Mouse (Mus musculus) cerebellum, adult 2 months (tissue): ENCODE results near the gene A130010J15Rik. TPM values are rescaled to one million over a fixed set of nuclear protein-coding genes. Genes with fewer than 3 reads are reported as not detected.
A peak's percentile ranks its signal among the peaks of the same experiment; 100 is the strongest.

Experiments used
- DNase-seq, 2 experiments: peaks; one replicate each; pipeline ENCODE4 v3.0.0; 2021
- H3K27ac ChIP-seq: fragments of 200-500 bp; 2 replicates; pipeline ENCODE4 v1.5.1; 2012; ENCODE audit warnings: low read length, control low read depth, inconsistent platforms; ENCODE audit not compliant: insufficient read depth
- H3K27me3 ChIP-seq: fragments of 200-500 bp; 2 replicates; pipeline ENCODE4 v1.6.1; 2012; ENCODE audit warnings: inconsistent platforms, mild to moderate bottlenecking, low read length, moderate library complexity; ENCODE audit not compliant: control insufficient read depth, insufficient read depth
- H3K4me1 ChIP-seq: fragments of 200-500 bp; 2 replicates; pipeline ENCODE4 v1.6.1; 2011; ENCODE audit warnings: low read length; ENCODE audit not compliant: control insufficient read depth, insufficient read depth
- H3K4me3 ChIP-seq: fragments of 200-500 bp; replicated peaks from 2 replicates; pipeline ENCODE3; 2011; ENCODE audit warnings: mild to moderate bottlenecking, low read depth, low read length, control low read depth; ENCODE audit not compliant: insufficient read depth
- CTCF ChIP-seq: fragments of 200-500 bp; IDR thresholded peaks from 2 replicates; pipeline ENCODE4 v1.5.1; 2011; ENCODE audit warnings: low read depth, mild to moderate bottlenecking, control low read depth, low read length, moderate library complexity, borderline replicate concordance; ENCODE audit not compliant: insufficient read depth
- POLR2A ChIP-seq: fragments of 200-500 bp; IDR thresholded peaks from 2 replicates; pipeline ENCODE4 v1.6.1; 2011; ENCODE audit warnings: low read length, control low read depth, borderline replicate concordance; ENCODE audit not compliant: insufficient read depth
- WGBS: fragments of 180-500 bp; shearing (Covaris S2); methylation state at CpG from one replicate; pipeline ENCODE4 v1.1.7; 2018; 5-methylcytosine and 5-hydroxymethylcytosine counted together
- polyA plus RNA-seq: library from polyadenylated mRNA; depleted of rRNA; stranded (reverse); fragments of >200 nt; gene quantifications from 2 replicates; pipeline ENCODE4 v1.2.3, GENCODE M21; 2012

A130010J15Rik gene
- polyA plus RNA-seq, 1 experiment: 4.3 TPM

- no peak overlapping the region for H3K4me3 ChIP-seq
- H3K27me3 ChIP-seq: no peaks in the 10 kb centered on the region
- H3K4me1 ChIP-seq: no peaks in the 10 kb centered on the region
- no peak for TF ChIP-seq CTCF
- no peak for TF ChIP-seq POLR2A
- H3K27ac ChIP-seq: no peak overlapping the region
- no peak for DNase-seq
- WGBS: 84% methylated on average over 8 of the region's 8 CpGs
Observed at GRCm38 (mm10) chr1:193130839-193131238, 37.0 kb upstream of the A130010J15Rik start.

GRCm38 (mm10) chr1:193131311-193131948, 36.4 kb upstream of the A130010J15Rik start:
- Histone ChIP-seq H3K27ac (no peak overlapping the region), H3K27me3 (no peaks in the 10 kb centered on the region), H3K4me3 (no peak overlapping the region), H3K4me1 (no peaks in the 10 kb centered on the region)
- WGBS: 91% methylated on average over 6 of the region's 6 CpGs
- no peak for DNase-seq
- TF ChIP-seq CTCF: no peak
- TF ChIP-seq POLR2A: no peak

- H3K27ac ChIP-seq: no peak overlapping the region
- H3K27me3 ChIP-seq: no peaks in the 10 kb centered on the region
- TF ChIP-seq POLR2A (no peak), CTCF (no peak)
- DNase-seq: no peak
- no peak overlapping the region for H3K4me3 ChIP-seq
- no peaks in the 10 kb centered on the region for H3K4me1 ChIP-seq
Observed at GRCm38 (mm10) chr1:193132385-193132784, 35.5 kb upstream of the A130010J15Rik start.

GRCm38 (mm10) chr1:193133726-193134125, 34.1 kb upstream of the A130010J15Rik start:
- Histone ChIP-seq H3K27ac (no peak overlapping the region), H3K27me3 (no peaks in the 10 kb centered on the region; the same call in 1 of the 2 replicates), H3K4me3 (no peak overlapping the region), H3K4me1 (no peaks in the 10 kb centered on the region)
- no peak for TF ChIP-seq POLR2A
- TF ChIP-seq CTCF: no peak
- WGBS: 84% methylated on average over 1 of the region's 1 CpGs
- DNase-seq: no peak

GRCm38 (mm10) chr1:193138087-193138486, 29.8 kb upstream of the A130010J15Rik start:
- no peak for DNase-seq
- TF ChIP-seq POLR2A (no peak), CTCF (no peak)
- WGBS: 17% methylated on average over 7 of the region's 7 CpGs
- H3K4me1 ChIP-seq: no peaks in the 10 kb centered on the region
- H3K27me3 ChIP-seq: no peaks in the 10 kb centered on the region; the same call in 1 of the 2 replicates
- no peak overlapping the region for H3K27ac ChIP-seq
- no peak overlapping the region for H3K4me3 ChIP-seq

- Histone ChIP-seq H3K4me3 (no peak overlapping the region), H3K27me3 (no peaks in the 10 kb centered on the region; the same call in 1 of the 2 replicates), H3K27ac (no peak overlapping the region), H3K4me1 (no peaks in the 10 kb centered on the region)
- no peak for TF ChIP-seq POLR2A
- TF ChIP-seq CTCF: no peak
- 60% methylated on average over 3 of the region's 3 CpGs for WGBS
- DNase-seq: no peak
Observed at GRCm38 (mm10) chr1:193138669-193139068, 29.2 kb upstream of the A130010J15Rik start.

- no peaks in the 10 kb centered on the region for H3K4me1 ChIP-seq
- no peak for DNase-seq
- H3K27ac ChIP-seq: no peak overlapping the region
- TF ChIP-seq CTCF: no peak
- TF ChIP-seq POLR2A: no peak
- H3K27me3 ChIP-seq: no peaks in the 10 kb centered on the region; the same call in 1 of the 2 replicates
- 66% methylated on average over 7 of the region's 7 CpGs for WGBS
- H3K4me3 ChIP-seq: no peak overlapping the region
Observed at GRCm38 (mm10) chr1:193141118-193141517, 26.7 kb upstream of the A130010J15Rik start.

GRCm38 (mm10) chr1:193142517-193143062, 25.3 kb upstream of the A130010J15Rik start:
- Histone ChIP-seq H3K4me3 (no peak overlapping the region), H3K27me3 (no peaks in the 10 kb centered on the region; the same call in 1 of the 2 replicates), H3K27ac (no peak overlapping the region), H3K4me1 (no peaks in the 10 kb centered on the region)
- TF ChIP-seq CTCF: no peak
- TF ChIP-seq POLR2A: no peak
- whole genome bisulfite sequencing: 89% methylated on average over 8 of the region's 8 CpGs
- DNase-seq: no peak

- DNase-seq: peak in 1 of 2 experiments; percentile 38
- Histone ChIP-seq H3K4me1 (no peaks in the 10 kb centered on the region; the same call in none of the 2 replicates), H3K27me3 (no peaks in the 10 kb centered on the region), H3K4me3 (no peak overlapping the region), H3K27ac (no peak overlapping the region)
- TF ChIP-seq POLR2A (no peak), CTCF (no peak)
- whole genome bisulfite sequencing: 93% methylated on average over 6 of the region's 6 CpGs
Observed at GRCm38 (mm10) chr1:193144516-193144915, 23.3 kb upstream of the A130010J15Rik start.
